17 mouse cellular contexts compared by ENCODE assay signal in genomic region chr2:120867336-120867735, GRCm38 (mm10). TPM values are rescaled to one million over a fixed set of nuclear protein-coding genes. Genes with fewer than 3 reads are reported as not detected.
DNase-seq lines count a peak whose midpoint lies in the region; ATAC-seq lines count a peak whose summit lies in the region.
"Had no signal": no experiment of that assay in that cellular context is flagged by ENCODE, and none has a peak within 500 bp of the region (broad histone marks: within the 10 kb centered on the region; RNA-seq: fewer than 3 reads in every experiment).

No protein-coding gene starts in this region.

- H3K4me1 ChIP-seq in forebrain, embryonic 13.5 days, result peaks cover 2% of the 10 kb centered on the region; the same call in 1 of the 2 replicates
- no peaks in the 10 kb centered on the region for H3K4me1 ChIP-seq in kidney, embryonic 15.5 days
- H3K4me1 ChIP-seq: liver, embryonic 15.5 days; neural tube, embryonic 13.5 days; stomach, embryonic 15.5 days had no signal

- no peak for ATAC-seq in forebrain, embryonic 13.5 days
- ATAC-seq in kidney, embryonic 15.5 days (replicated peaks; ENCODE audit: low FRiP score), result no peak
- ATAC-seq: intestine, embryonic 16.5 days had no signal

- no peaks in the 10 kb centered on the region for H3K27me3 ChIP-seq in forebrain, embryonic 13.5 days
- no peaks in the 10 kb centered on the region for H3K27me3 ChIP-seq in kidney, embryonic 15.5 days
- H3K27me3 ChIP-seq: heart, embryonic 13.5 days; liver, embryonic 15.5 days; neural tube, embryonic 13.5 days; stomach, embryonic 15.5 days had no signal

- no peak overlapping the region for H3K4me2 ChIP-seq in forebrain, embryonic 13.5 days
- H3K4me2 ChIP-seq in kidney, embryonic 15.5 days, result no peak overlapping the region
- H3K4me2 ChIP-seq: heart, embryonic 13.5 days; liver, embryonic 15.5 days; neural tube, embryonic 13.5 days; stomach, embryonic 15.5 days had no signal

- DNase-seq in frontal cortex, postnatal 36 days (ENCODE audit: low spot score in 2 of 2), result peak; percentile 39 to 60
- DNase-seq in frontal cortex, postnatal 25 days (ENCODE audit: low spot score in 2 of 2), result no peak
- peak; percentile 71 for DNase-seq in 3134 (ENCODE audit: extremely low read depth, insufficient read length, low spot score)
- peak; percentile 58 for DNase-seq in adipocyte (ENCODE audit: low spot score)
- peak; percentile 23 to 27 for DNase-seq in layer of hippocampus, postnatal 36 days
- no peak for DNase-seq in retina, embryonic 14.5 days (ENCODE audit: low spot score)
- DNase-seq: cerebellum, adult 11-12 months; gastrocnemius, postnatal 36 days; kidney, postnatal 36 days; midbrain, embryonic 14.5 days had no signal

- no peak overlapping the region for H3K9ac ChIP-seq in forebrain, embryonic 13.5 days
- H3K9ac ChIP-seq in kidney, embryonic 15.5 days, result no peak overlapping the region
- H3K9ac ChIP-seq: heart, embryonic 13.5 days; liver, embryonic 15.5 days; neural tube, embryonic 13.5 days; stomach, embryonic 15.5 days had no signal

- H3K4me3 ChIP-seq in forebrain, embryonic 13.5 days, result no peak overlapping the region
- no peak overlapping the region for H3K4me3 ChIP-seq in kidney, embryonic 15.5 days (replicated peaks)
- H3K4me3 ChIP-seq: heart, embryonic 13.5 days; liver, embryonic 15.5 days; neural tube, embryonic 13.5 days; stomach, embryonic 15.5 days had no signal

- 93% methylated on average over 5 of the region's 5 CpGs for WGBS in forebrain, embryonic 13.5 days
- 95% methylated on average over 5 of the region's 5 CpGs for WGBS in kidney, embryonic 15.5 days

- H3K27ac ChIP-seq in forebrain, embryonic 13.5 days, result no peak overlapping the region
- no peak overlapping the region for H3K27ac ChIP-seq in kidney, embryonic 15.5 days
- H3K27ac ChIP-seq: heart, embryonic 13.5 days; liver, embryonic 15.5 days; neural tube, embryonic 13.5 days; stomach, embryonic 15.5 days had no signal

- peaks cover 58% of the 10 kb centered on the region for H3K36me3 ChIP-seq in forebrain, embryonic 13.5 days (ENCODE audit: poor library complexity, severe bottlenecking)
- peaks cover 87% of the 10 kb centered on the region for H3K36me3 ChIP-seq in kidney, embryonic 15.5 days

- no peaks in the 10 kb centered on the region for H3K9me3 ChIP-seq in forebrain, embryonic 13.5 days (replicated peaks)
- no peaks in the 10 kb centered on the region for H3K9me3 ChIP-seq in kidney, embryonic 15.5 days (replicated peaks)
- H3K9me3 ChIP-seq: heart, embryonic 13.5 days; liver, embryonic 15.5 days; neural tube, embryonic 13.5 days; stomach, embryonic 15.5 days had no signal

RNA-seq across cellular contexts. Expression of gene Ttbk2, which starts 16.9 kb away (rescaled TPM):
- 10 to 100 TPM; 69.6 to 72.2 TPM for total RNA-seq in layer of hippocampus, postnatal 36 days (2021)
- 9.3 and 9.8 TPM in 2 replicates for polyA plus RNA-seq in forebrain, embryonic 13.5 days (2015; fragmentation: Nextera tagmentation; extraction: Ambion mirVana)
- polyA plus RNA-seq in kidney, embryonic 15.5 days (2015; fragmentation: Nextera tagmentation; extraction: Ambion mirVana), result 3.2 and 3.6 TPM in 2 replicates

RNA-seq across cellular contexts. Expression of gene Cdan1, which starts 17.4 kb away (rescaled TPM):
- 10 to 100 TPM; 23.7 to 25.4 TPM for total RNA-seq in layer of hippocampus, postnatal 36 days (2021)
- 6.0 and 6.1 TPM in 2 replicates for polyA plus RNA-seq in forebrain, embryonic 13.5 days (2015; fragmentation: Nextera tagmentation; extraction: Ambion mirVana)
- polyA plus RNA-seq in kidney, embryonic 15.5 days (2015; fragmentation: Nextera tagmentation; extraction: Ambion mirVana), result 5.1 and 7.4 TPM in 2 replicates

Comparison
In these comparisons a context has a peak if more than half of its experiments do, and no peak if none do; other contexts are left out.
1. DNase-seq: peak in frontal cortex, postnatal 36 days (2 of 2), 3134 (single experiment), adipocyte (single experiment) and layer of hippocampus, postnatal 36 days (2 of 2); none in frontal cortex, postnatal 25 days (0 of 2) and retina, embryonic 14.5 days (single experiment).